Mouse (Mus musculus): ENCODE data around the gene Tub. TPM values are rescaled to one million over a fixed set of nuclear protein-coding genes. Genes with fewer than 3 reads are reported as not detected.

Tub gene
- total RNA-seq, 2 experiments from 2014 or later: not detected

DNA sequence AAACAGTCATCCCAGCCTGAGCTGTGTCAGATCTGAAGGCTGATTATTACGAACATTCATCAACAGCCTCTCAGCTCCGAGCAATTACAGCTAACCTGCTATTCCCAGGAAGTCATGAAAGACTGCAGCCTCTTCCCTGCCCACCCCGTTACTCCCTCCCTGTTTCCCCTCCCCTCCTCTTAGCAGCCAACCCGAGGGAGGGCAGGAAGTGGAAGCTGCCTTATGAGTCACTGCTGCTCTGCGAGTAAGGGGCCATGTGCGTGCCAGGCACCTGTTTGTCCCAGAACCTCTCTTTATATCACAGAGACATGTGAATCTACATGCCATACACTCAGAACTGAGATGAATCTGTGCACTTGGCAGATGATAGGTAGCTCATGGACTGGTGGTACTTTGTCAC lies 18.1 kb downstream of the Tub start:
- ATAC-seq (replicated peaks; ENCODE audit: low FRiP score, poor library complexity, severe bottlenecking): no peak

DNA sequence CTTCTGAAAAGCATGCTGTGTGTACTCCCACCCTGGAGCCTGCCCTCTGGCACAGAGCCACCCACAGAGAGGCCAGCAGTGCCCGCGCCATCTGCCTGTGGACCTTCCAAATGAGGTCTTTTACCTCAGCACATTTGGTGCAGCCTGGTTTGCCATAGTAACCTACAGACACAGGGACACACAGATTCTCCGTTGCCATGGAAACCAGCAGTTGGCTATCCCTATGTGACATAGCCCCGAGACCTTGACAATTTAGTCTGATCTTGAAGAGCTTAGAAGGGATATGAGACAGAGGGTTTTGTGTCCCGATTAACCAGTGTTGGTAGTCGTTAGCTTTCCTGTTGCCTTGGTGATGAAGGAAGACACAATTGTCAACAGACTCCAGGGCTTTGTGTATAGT lies 22.1 kb downstream of the Tub start:
- no peak for ATAC-seq (replicated peaks; ENCODE audit: low FRiP score, poor library complexity, severe bottlenecking)

DNA sequence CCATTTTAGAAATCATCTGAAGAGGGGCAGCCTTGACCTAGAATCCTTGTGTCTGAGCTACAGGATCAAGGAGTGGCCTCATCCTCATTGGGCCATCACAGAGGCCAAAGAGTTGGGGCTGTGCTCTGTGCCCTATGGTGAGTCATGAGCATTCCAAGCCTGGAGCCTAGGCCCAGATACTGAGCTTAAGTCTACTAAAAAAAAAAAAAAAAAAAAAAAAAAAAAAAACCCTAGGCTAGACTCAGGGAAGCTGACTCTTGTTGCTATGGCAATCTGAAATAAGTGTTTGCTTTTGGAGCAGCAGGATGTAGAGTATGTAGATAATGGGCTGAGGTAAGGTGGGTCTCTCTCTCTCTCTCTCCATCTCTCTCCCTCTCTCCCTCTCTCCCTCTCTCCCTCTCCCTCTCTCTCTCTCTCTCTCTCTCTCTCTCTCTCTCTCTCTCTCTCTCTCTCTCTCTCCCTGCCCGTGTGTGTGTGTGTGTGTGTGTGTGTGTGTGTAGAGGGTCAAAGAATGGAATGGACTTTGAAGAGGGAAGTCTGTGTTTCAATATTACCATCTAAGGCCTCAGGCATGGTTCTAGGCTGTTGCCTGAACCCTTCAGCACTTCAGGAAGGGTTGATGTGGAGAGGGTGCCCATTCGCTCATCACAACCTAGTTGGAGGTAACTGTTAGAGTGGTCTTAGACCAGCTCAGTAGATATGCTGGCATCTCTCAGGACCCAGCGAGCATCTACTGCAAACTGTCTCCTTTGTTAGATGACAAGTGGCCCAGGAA lies 36.0 kb downstream of the Tub start:
- ATAC-seq (replicated peaks; ENCODE audit: low FRiP score, poor library complexity, severe bottlenecking): no peak

DNA sequence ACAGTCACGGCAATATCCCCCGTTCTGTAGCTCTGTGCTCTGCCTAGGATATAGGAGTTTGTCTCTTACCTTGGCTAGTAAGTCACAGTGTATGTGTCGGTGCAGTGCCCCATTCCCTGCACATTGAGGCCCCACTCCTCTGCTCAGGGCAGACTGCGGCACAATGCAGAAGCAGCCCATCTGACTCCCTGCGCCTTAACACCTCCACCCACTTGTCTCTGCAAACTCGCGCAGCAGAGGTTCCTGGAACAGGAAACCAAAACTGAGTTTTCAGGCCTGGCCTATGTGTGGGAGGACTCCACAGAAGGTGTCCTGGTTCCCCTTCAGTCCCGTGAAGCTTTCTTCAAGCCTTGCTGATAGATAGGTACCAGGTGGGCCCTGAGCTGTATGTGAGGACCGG lies 41.1 kb downstream of the Tub start:
- ATAC-seq (replicated peaks; ENCODE audit: low FRiP score, poor library complexity, severe bottlenecking): no peak

DNA sequence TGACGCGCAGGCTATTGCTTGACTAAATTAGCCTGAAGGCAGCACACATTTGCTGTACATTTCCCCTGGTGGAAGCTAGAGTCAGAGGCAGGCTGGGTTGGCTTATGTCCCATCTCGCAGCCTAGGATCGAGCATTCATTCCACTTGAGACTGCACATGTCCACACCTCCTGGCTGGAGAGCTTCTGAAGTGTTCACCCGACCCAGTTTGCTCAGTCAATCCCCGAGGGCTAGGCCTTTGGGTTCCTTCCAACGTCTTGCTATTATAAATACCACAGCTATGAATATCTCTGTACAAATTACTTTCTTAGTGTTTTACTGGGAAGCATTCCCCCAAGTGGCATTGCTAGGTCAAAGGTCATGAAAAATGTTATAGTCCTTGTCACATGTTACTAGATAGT lies 43.1 kb downstream of the Tub start:
- ATAC-seq (replicated peaks; ENCODE audit: low FRiP score, poor library complexity, severe bottlenecking): no peak

DNA sequence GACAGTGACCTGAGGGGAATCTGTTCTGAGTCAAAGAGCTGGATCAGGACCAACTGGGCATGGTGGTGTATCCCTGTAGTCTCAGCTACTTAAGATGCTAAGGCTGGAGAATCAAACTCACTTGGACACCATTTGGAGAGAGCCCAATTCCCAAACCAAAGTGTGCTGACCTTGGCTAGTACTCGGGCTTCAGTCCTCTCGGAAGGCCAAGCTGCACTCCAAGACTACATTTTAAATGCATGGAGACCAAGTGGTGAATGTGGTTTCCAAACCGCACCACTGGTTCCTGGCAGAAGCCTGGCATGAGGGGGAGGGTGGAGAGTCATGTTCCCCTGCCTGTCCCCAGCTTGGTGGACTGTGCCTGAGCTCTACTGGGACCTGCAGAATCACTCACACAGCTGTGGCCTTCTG lies 43.7 kb downstream of the Tub start:
- ATAC-seq (replicated peaks; ENCODE audit: low FRiP score, poor library complexity, severe bottlenecking): no peak

DNA sequence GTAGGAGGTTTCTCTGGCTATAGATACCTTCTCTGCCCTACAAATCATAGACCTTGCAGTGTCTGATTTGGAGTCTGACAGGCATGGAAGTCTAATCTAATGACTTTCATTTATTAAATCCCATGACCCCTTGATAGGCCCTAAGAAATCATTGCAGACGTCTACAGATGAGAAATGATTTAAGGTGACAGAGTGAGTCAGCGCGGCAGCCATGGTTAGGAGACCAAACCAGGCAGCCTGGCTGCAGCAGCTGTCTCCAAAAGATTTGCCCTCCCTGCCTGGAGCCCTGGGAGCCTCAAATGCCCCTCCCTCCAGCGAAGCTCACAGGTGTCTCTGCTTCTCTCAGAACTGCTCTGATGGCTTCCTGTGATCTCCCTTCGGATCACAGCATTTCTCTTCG lies 46.0 kb downstream of the Tub start:
- no peak for ATAC-seq (replicated peaks; ENCODE audit: low FRiP score, poor library complexity, severe bottlenecking)

DNA sequence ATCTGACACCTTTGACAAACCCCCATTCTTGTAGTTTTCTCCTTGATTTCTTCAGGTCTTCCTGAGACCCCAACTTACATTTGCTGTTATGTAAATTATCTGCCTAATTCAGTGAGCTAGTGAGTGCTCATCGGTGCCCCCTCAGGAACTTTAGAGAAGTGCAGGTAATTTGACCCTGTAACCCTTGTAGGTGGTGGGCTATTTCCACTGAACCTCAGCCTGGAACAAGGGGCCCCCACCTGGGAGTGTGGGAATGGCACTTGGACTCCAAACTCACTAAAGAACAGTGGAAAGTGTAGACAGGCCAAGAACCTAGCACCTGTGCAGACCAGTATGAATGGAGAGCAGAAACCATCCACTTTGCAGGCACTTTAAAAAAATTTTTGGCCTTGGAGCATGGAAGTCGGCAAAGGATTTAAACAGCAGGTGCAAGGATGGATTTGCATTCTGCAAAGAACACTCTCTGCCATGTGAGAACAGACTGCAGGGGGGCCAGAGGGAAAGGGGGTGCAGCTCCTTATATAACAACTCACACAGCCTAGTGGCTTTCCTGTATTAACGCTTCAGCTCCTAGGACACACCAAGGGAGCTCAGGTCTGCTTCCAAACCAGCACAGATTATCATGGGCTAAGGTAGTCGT lies 50.3 kb downstream of the Tub start:
- ATAC-seq (replicated peaks; ENCODE audit: low FRiP score, poor library complexity, severe bottlenecking): no peak

DNA sequence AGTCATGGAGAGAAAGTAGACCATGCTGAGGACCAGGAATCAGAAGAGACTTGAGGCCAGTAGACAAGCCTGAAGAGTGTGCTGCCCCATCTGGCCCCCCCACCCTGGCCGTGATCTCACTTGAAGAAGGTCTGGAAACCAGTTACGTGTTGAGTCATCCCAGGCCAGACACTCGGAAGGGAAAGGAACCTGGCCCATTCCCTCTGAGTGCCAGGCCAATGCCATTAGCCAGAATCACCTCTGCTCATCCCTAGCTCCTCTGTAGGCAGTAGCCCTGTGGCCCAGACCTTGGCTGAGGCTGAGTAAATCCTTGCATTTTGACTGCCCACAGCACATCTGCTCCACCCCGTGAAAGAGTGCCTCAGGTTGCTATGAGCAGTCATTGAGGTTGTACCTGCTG lies 51.8 kb downstream of the Tub start:
- ATAC-seq (replicated peaks; ENCODE audit: low FRiP score, poor library complexity, severe bottlenecking): no peak

DNA sequence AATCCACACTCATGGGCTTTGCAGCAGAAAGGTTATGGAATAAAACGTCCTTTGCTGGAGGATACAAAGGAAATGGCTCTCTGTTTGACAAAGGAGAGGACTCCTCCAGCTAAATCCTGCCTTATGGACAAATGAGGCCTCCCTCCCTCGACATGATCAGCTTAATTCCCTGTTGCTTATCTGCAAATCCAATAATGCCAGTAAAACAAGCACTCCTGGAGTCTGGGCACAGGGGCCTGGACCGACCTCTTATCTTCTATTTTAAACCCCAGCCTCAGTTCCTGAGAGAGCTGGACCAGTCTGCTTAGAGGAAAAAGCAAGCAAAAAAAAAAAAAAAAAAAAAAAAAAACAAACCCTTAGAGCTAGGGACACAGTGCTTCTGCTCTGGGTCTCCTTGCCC lies 53.5 kb downstream of the Tub start:
- no peak for ATAC-seq (replicated peaks; ENCODE audit: low FRiP score, poor library complexity, severe bottlenecking)

DNA sequence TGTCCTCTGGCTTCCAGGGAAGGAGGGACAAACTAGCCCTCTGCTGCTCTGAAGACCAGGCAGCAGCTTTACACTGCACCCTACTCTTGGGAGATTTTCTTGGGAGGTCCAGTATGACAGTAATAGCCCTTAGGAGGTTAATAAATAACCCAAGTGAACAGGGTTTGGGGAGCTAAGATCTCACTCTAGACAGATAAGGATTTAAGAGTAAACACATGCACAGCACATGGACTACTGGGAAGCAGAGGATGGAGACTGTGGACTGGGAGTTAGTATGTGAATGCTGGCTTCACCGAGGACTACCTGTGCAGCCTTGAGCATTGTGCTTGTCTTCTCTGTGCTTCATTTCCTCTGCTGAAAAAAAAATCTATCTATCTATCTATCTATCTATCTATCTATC lies 59.1 kb downstream of the Tub start:
- no peak for ATAC-seq (replicated peaks; ENCODE audit: low FRiP score, poor library complexity, severe bottlenecking)

DNA sequence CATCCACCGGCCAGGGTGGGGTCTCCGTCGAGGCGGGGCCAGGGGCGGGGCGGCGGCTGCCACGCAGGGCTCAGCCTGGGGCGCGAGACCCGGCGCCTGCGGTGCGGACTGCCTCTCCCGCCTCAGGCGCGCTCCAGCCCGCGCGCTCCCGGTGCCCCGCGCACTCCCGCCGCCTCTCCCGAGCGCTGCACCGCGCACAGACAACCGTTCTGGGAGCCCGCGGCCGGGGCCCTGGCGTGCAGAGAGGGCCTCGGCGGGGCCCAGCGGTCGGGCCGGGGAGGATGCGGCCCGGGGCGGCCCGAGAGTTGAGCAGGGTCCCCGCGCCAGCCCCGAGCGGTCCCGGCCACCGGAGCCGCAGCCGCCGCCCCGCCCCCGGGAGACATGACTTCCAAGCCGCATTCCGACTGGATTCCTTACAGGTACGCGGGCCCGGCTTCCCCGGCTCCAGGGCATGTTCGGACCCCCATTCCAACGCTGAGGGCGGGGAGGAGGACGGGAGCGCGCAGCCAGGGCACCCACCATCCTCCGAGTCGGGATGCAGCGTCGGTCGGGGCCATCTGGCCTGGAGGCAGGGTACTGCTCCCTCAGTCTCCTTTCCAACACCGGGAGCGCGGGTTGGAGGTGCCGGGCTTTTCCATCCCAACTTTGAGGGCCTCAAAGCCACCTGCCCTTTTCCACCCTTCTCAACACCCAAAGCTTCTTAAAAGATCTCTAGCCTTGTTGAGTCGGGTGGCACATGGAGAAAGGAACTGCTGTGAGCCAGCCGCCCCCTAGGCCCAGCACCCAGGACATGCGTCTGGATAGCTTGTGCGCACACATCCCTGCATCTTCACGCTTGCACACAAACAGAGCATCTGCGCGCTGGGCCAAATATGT lies 60.8 kb downstream of the Tub start:
- ATAC-seq (replicated peaks; ENCODE audit: low FRiP score, poor library complexity, severe bottlenecking): no peak

DNA sequence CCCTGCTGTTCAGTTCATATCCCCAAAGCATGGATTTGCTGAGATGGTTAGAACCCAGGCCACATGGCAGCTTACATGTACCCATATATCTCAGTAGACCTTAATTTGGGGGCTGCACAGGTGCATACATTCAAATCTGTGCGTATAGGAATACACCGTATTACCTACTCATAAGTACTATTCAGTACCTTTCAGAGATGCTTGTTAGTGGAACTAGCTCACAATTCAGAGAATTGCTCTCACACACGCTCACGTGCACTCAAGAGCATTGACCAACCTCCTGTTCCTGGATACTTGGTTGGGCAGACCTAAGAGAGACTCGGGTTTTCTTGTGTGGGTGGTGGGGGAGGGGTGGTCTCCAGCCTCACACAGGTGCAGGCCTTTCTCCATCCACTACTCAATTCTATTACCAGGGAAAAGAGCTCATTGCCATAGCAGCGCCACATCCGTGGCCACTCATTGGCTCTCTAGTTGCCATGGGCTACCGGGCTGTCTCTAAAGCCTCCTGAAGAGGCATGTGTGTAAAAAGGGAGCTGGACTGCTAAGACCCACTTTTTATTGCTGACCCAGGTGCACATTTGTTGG lies 61.5 kb downstream of the Tub start:
- no peak for ATAC-seq (replicated peaks; ENCODE audit: low FRiP score, poor library complexity, severe bottlenecking)

DNA sequence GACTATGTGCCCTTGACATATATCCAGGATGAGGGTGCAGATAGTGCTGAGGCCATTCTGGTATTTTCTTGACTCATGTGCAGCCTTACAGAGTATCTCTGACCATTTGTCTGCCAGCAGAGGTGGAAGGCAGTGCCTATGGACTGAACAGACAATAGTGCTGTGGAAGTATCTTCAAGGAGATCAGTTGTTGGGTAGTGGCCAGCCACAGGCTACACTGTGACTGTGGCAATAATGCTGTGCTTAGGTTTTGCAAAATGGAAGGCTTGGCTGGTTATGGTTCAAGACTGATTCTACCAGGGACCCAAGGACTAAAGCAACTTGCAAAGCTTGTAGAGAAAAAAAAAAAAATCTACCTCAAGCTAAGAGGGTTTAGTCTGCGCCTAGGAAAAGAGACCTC lies 62.4 kb downstream of the Tub start:
- no peak for ATAC-seq (replicated peaks; ENCODE audit: low FRiP score, poor library complexity, severe bottlenecking)

DNA sequence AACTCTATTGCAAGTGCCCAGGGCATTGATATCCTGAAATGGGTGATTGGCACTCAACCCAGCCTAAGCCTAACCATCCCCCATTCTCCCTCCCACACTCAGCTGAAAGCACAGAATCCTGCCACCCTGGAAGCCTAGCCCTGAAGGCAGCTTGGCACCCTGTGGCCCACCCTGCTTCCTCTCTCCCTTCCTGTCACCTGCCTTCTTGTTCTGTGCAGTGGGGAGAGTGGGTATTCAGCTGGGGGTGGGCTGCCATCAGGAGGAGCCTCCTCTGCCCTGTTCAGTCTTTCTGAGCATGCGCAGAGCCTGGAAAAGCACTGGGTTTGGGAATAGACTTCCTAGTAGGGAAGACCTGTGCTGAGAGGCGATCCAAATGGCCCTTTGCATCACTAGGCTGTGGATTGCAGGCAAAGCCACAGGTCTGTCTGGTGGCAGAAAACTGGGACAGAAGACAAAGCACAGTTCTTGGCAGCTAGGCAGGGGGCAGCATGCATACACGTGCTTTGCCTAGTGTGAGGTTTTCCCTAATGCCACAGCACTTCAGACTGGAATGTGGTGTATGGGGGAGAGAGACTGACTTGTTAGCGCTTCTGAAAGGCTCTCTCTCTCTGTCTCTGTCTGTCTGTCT lies 63.0 kb downstream of the Tub start:
- ATAC-seq (replicated peaks; ENCODE audit: low FRiP score, poor library complexity, severe bottlenecking): no peak

DNA sequence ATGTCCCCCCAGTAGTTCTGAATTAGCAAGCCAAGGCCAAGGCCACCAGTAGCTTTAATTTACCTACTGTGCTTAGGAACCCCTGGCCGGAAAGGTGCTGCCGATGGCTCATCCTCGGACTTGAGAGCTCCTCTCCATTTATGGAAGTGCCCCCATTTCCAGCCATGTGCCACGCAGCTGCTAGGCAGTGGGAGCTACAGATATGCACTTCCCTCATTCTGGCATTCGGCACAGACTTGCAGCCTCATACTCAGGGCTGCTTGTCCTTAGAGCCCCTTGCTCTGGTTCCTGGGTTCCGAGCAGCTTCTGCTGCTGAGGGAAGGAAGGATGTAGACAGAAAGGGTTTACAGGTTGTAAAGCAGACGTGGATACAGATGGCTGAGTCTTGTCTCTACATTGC lies 64.7 kb downstream of the Tub start:
- ATAC-seq (replicated peaks; ENCODE audit: low FRiP score, poor library complexity, severe bottlenecking): no peak

DNA sequence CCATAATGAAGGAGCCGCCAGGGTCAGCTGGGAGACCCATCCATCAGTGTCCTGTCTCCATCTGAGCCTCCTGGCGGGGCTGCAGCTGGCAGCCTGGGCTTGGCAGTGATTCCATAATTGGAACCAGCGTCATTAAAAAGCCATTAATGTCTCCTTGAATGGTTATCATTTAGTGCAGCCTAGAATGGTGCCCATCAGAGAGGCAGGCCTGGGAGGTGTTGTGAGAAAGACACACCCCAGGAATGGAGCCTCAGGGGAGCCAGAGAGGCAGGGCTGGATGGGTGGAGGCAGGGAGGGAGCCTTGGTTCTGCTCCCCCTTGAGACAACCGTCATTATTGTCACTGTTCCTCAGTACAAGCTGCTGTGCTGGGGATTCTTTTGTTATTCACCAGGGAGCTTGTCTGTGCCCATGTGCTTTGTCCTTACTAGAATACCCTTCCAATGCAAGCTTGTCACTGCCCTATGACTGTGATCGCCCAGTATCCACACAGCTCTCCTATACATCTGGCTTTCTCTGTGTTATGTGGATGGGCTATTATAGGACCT lies 66.3 kb downstream of the Tub start:
- ATAC-seq (replicated peaks; ENCODE audit: low FRiP score, poor library complexity, severe bottlenecking): no peak

DNA sequence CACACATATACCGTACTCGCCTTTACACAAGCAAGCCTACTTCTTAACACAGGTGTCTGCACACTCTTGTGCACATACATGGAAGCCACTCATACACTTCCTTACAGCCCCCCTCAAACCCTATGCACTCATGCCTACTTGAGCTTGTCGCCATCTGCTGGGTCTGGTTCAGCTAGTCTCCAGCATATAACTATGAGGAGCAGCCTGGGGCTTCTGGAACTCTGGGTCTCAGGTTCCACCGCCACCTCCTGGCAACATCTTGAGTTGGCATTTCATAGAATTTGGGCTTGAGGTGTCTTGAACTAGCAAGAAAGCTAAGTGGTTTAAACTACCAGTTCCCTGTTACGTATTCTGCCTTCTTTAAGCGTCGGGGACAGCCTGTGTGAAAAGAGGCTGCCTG lies 69.1 kb downstream of the Tub start:
- no peak for ATAC-seq (replicated peaks; ENCODE audit: low FRiP score, poor library complexity, severe bottlenecking)

DNA sequence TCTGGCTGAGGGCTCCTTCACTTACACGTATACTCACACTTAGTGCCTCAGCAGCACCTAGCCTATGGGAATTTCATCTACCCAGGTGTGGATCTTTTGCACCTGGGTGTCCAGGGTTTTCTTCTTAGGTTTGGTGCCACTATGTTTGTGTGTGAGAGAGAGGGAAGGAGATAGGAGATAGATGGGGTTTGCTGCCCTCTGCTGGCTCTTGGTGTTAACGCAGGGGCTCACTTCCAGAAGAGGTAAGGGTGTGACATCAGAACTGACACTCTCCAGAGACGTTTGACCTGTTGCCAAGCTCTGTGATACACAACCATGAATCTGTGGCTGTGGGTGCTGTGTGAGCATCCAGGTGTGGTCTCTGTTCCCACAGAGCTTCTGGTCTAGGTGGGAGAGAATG lies 71.3 kb downstream of the Tub start:
- peak; percentile 65; the same call in 1 of the 2 replicates for ATAC-seq (replicated peaks; ENCODE audit: low FRiP score, poor library complexity, severe bottlenecking)

DNA sequence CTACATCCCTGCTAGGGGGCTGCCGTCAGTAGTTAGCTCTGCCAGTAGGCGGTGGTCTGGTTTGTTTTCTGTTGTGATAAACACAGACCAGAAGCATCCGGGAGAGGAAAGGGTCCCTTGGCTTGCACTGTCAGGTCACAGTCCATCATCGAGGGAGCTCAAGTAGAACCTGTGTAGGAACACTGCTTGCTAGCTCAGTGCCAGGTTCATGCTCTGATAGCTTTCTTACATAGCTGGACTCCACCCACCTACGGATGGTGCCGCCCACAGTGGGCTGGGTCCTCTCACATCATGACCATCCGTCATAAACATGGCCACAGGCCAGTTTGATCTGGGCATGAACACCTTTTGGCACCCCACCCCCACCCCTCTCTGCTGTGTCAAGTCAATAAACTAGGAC lies 75.6 kb downstream of the Tub start:
- no peak for ATAC-seq (replicated peaks; ENCODE audit: low FRiP score, poor library complexity, severe bottlenecking)

Data from erythroblast, adult 5-6 weeks (primary cell).